Mouse (Mus musculus) midbrain, embryonic 12.5 days (tissue): ENCODE measurements around the gene Ptch1. TPM values are rescaled to one million over a fixed set of nuclear protein-coding genes. Genes with fewer than 3 reads are reported as not detected.

Source experiments
- ATAC-seq: fragments of 200-750 bp; cut with Nextera tagmentation; 2 replicates; pipeline ENCODE4 v1.8.0; 2017; ENCODE audit warnings: low read depth, moderate TSS enrichment, moderate library complexity; ENCODE audit not compliant: low FRiP score
- H3K27ac ChIP-seq: fragments of 300-500 bp; sonication (generic); replicated peaks from 2 replicates; pipeline ENCODE4 v1.5.1; 2016; ENCODE audit warnings: mild to moderate bottlenecking
- H3K27me3 ChIP-seq: fragments of 300-500 bp; sonication (generic); 2 replicates; pipeline ENCODE4 v1.6.1; 2016; ENCODE audit warnings: mild to moderate bottlenecking
- H3K36me3 ChIP-seq: fragments of 300-500 bp; sonication (generic); 2 replicates; pipeline ENCODE4 v1.6.1; 2016
- H3K4me1 ChIP-seq: fragments of 300-500 bp; sonication (generic); 2 replicates; pipeline ENCODE4 v1.6.1; 2016
- H3K4me2 ChIP-seq: fragments of 300-500 bp; sonication (generic); replicated peaks from 2 replicates; pipeline ENCODE4 v1.6.1; 2016; ENCODE audit warnings: mild to moderate bottlenecking, moderate library complexity
- H3K4me3 ChIP-seq: fragments of 300-500 bp; sonication (generic); 2 replicates; pipeline ENCODE4 v1.5.1; 2016; ENCODE audit warnings: mild to moderate bottlenecking
- H3K9ac ChIP-seq: fragments of 300-500 bp; sonication (generic); replicated peaks from 2 replicates; pipeline ENCODE4 v1.6.1; 2016; ENCODE audit warnings: mild to moderate bottlenecking, moderate library complexity
- H3K9me3 ChIP-seq: fragments of 300-500 bp; sonication (generic); 2 replicates; pipeline ENCODE4 v1.6.1; 2016; ENCODE audit warnings: mild to moderate bottlenecking
- WGBS: fragments of 180-500 bp; shearing (Covaris S2); methylation state at CpG from one replicate; pipeline ENCODE4 v1.1.7; 2016; 5-methylcytosine and 5-hydroxymethylcytosine counted together
- polyA plus RNA-seq: library from polyadenylated mRNA; unstranded; fragments of >200 nt; fragmentation: Nextera tagmentation; extraction: Ambion mirVana; gene quantifications from 2 replicates; pipeline ENCODE4 v1.2.1, GENCODE M21; 2016

Ptch1 gene
- 18.6 and 24.5 TPM in 2 replicates for polyA plus RNA-seq

GRCm38 (mm10) chr13:63573256-63573835 is at the start of gene Ptch1:
Gene Ptch1, minus strand, starts transcription at chr13:63573598.
- peak within 1 kb of the TSS; percentile 86 for H3K4me2 ChIP-seq
- WGBS: 1% methylated on average over 41 of the region's 44 CpGs
- peaks cover 43% of the 10 kb centered on the region for H3K4me1 ChIP-seq
- no peaks in the 10 kb centered on the region for H3K9me3 ChIP-seq
- no peaks in the 10 kb centered on the region for H3K36me3 ChIP-seq
- peak within 1 kb of the TSS; percentile 92 for H3K27ac ChIP-seq
- peak within 1 kb of the TSS; percentile 72 for H3K4me3 ChIP-seq
- peaks cover 85% of the 10 kb centered on the region for H3K27me3 ChIP-seq
- H3K9ac ChIP-seq: peak within 1 kb of the TSS; percentile 79
- peak; percentile 66 for ATAC-seq

- Histone ChIP-seq H3K4me3 (no peak overlapping the region), H3K27me3 (peaks cover 76% of the 10 kb centered on the region), H3K4me2 (no peak overlapping the region), H3K27ac (no peak overlapping the region), H3K36me3 (no peaks in the 10 kb centered on the region), H3K9me3 (no peaks in the 10 kb centered on the region), H3K9ac (no peak overlapping the region), H3K4me1 (no peaks in the 10 kb centered on the region)
- 81% methylated on average over 3 of the region's 3 CpGs for WGBS
- no peak for ATAC-seq
These were observed 47.9 kb upstream of the Ptch1 start for GRCm38 (mm10) chr13:63621301-63621700.

- no peak overlapping the region for H3K4me2 ChIP-seq
- no peak overlapping the region for H3K27ac ChIP-seq
- H3K4me3 ChIP-seq: no peak overlapping the region
- H3K36me3 ChIP-seq: no peaks in the 10 kb centered on the region
- H3K9me3 ChIP-seq: no peaks in the 10 kb centered on the region
- H3K27me3 ChIP-seq: peaks cover 55% of the 10 kb centered on the region
- no peak for ATAC-seq
- H3K9ac ChIP-seq: no peak overlapping the region
- peaks cover 8% of the 10 kb centered on the region; the same call in 1 of the 2 replicates for H3K4me1 ChIP-seq
- 62% methylated on average over 2 of the region's 2 CpGs for WGBS
These were observed 39.8 kb upstream of the Ptch1 start for GRCm38 (mm10) chr13:63613201-63613600.

GRCm38 (mm10) chr13:63609734-63610133 is 36.3 kb upstream of the Ptch1 start:
- Histone ChIP-seq H3K27me3 (peaks cover 51% of the 10 kb centered on the region), H3K4me3 (no peak overlapping the region), H3K9me3 (no peaks in the 10 kb centered on the region), H3K36me3 (no peaks in the 10 kb centered on the region), H3K27ac (no peak overlapping the region), H3K9ac (no peak overlapping the region), H3K4me1 (peaks cover 8% of the 10 kb centered on the region; the same call in 1 of the 2 replicates), H3K4me2 (no peak overlapping the region)
- ATAC-seq: no peak
- WGBS: 46% methylated on average over 10 of the region's 10 CpGs

DNA sequence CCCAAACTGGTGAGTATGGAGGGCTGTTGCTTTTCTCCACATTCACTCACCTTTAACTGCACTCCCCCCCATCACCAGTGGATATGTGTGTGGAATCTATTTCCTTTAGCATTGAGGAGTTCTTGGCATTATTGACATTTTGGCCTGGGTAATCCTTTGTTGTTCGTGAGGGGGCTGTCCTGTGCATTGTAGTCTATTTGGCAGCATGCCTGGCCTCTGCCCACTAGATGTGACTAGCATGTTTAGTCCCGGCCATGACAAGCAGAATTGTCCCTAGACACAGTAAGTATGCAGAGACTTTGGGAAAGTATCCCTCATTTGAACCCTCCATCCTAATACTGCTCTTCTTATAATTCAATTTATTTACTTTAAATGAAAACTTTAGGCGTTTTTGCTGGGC is 24.2 kb upstream of the Ptch1 start:
- Histone ChIP-seq H3K36me3 (no peaks in the 10 kb centered on the region), H3K27ac (no peak overlapping the region)
- WGBS: 62% methylated on average over 3 of the region's 3 CpGs

GRCm38 (mm10) chr13:63595869-63596268 is 22.5 kb upstream of the Ptch1 start:
- Histone ChIP-seq H3K4me3 (no peak overlapping the region), H3K9me3 (no peaks in the 10 kb centered on the region), H3K27me3 (peaks cover 20% of the 10 kb centered on the region; the same call in 1 of the 2 replicates), H3K36me3 (no peaks in the 10 kb centered on the region), H3K27ac (no peak overlapping the region), H3K4me2 (no peak overlapping the region), H3K4me1 (peaks cover 15% of the 10 kb centered on the region; the same call in 1 of the 2 replicates), H3K9ac (no peak overlapping the region)
- 75% methylated on average over 7 of the region's 7 CpGs for WGBS
- no peak for ATAC-seq

More for the DNA sequence above, 24.2 kb upstream of the Ptch1 start:
- ATAC-seq: 0 out of 2 replicates have a peak, but pooled peaks have one; percentile 47
- Histone ChIP-seq H3K9me3 (no peaks in the 10 kb centered on the region), H3K4me1 (peaks cover 15% of the 10 kb centered on the region; the same call in 1 of the 2 replicates), H3K4me3 (no peak overlapping the region), H3K4me2 (no peak overlapping the region), H3K9ac (no peak overlapping the region), H3K27me3 (peaks cover 24% of the 10 kb centered on the region)

DNA sequence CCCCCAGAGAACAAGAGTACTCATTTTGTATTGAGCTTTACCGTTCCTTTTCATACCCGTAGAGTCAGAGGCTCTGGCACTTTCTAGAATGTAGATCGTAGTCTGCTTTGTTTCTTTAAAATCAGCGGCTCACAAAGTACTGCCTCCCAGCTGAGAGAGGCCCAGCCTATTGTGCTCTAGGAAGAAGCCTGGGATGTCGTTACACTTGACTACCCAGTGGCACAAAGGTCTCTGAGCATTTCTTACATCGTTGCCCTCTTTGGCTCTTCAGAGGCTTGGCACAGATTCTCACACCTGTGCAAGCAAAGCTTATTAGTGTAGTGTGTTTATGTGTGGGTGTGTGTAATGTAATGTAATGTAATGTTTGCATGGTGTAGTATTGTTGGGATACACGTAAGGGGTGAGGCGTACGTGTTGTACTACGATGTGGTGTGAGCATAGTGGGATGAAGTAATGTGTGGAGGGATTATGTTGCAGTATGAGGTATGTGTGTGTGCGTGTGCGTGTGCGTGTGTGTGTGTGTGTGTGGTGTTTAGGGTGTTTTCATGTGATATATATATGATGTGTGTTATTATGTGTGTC is 20.2 kb upstream of the Ptch1 start:
- no peak overlapping the region for H3K4me2 ChIP-seq
- H3K27me3 ChIP-seq: peaks cover 22% of the 10 kb centered on the region; the same call in 1 of the 2 replicates
- no peaks in the 10 kb centered on the region for H3K36me3 ChIP-seq
- no peak overlapping the region for H3K9ac ChIP-seq
- no peak overlapping the region for H3K4me3 ChIP-seq
- no peaks in the 10 kb centered on the region for H3K9me3 ChIP-seq
- no peak overlapping the region for H3K27ac ChIP-seq
- 47% methylated on average over 13 of the region's 13 CpGs for WGBS
- peaks cover 15% of the 10 kb centered on the region; the same call in 1 of the 2 replicates for H3K4me1 ChIP-seq
- ATAC-seq: no peak

DNA sequence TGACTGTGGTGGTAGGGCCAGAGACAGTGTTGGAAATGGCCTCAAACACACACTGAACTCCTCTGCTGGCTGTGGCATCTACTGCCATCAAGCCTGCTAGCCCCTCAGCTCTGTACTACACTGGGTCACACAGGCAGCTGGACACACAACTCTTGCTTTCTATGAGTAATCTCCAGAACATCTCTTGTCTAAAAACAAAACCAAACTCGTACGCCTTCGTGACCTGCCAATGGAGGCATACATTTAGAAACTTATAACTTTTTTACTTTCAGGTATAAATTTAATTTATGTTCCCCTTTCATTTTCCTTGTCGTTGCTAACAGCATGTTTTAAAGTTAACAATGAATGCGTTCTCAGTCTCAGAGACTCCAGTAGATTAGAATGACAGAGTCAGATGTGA is 19.4 kb upstream of the Ptch1 start:
- no peak for ATAC-seq
- WGBS: 82% methylated on average over 5 of the region's 5 CpGs

GRCm38 (mm10) chr13:63574601-63575000 is 1.2 kb upstream of the Ptch1 start:
- WGBS: 57% methylated on average over 4 of the region's 4 CpGs
- peaks cover 74% of the 10 kb centered on the region for H3K27me3 ChIP-seq
- ATAC-seq: no peak

More for the DNA sequence above, 19.4 kb upstream of the Ptch1 start:
- Histone ChIP-seq H3K27me3 (peaks cover 20% of the 10 kb centered on the region), H3K4me3 (no peak overlapping the region), H3K9me3 (no peaks in the 10 kb centered on the region), H3K4me1 (peaks cover 15% of the 10 kb centered on the region; the same call in 1 of the 2 replicates), H3K36me3 (no peaks in the 10 kb centered on the region), H3K4me2 (no peak overlapping the region), H3K9ac (no peak overlapping the region), H3K27ac (no peak overlapping the region)

DNA sequence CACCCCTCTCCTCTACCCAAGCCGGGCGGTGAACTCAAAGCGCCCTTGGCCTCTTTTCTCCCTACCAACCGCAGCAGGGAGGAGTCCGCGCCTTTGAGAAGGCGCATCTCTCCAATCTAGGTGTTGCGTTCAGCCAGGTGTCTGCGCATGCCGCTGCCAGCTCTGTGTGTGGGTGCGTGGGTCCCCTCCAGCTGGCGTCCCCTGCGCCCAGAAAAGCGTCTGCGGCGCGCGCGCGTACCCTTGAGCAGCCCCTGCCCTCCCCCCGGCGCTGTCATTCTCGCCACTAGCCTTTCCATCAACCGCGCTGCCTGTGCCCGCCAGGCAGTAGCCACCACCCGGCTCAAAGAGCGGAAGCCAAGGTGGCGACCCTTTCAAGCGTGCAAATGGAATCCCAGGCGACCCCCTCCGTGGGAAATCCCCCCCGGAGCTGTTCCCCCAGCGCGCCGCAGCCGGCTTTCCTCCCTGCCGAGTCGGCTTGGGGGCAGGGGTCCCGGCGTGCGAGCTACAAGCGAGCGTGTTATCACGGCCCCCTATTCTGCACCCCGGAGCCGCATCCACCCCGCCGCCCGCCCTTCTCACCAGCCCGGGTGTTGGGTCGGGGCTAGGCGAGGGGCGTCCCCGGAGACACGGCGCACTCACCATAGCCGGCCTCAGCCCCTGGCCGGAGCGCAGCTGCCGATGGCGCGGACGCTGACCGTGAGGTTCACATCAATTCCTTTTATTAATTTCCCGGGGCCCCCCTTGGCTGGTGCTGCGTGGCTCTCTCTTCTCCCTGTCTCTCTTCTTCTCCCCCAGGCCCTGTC is 744 bp downstream of the Ptch1 start:
- WGBS: under 1% methylated on average over 66 of the region's 67 CpGs
- peaks cover 85% of the 10 kb centered on the region for H3K27me3 ChIP-seq
- H3K4me3 ChIP-seq: peak overlapping the region; percentile 72
- peaks cover 45% of the 10 kb centered on the region for H3K4me1 ChIP-seq
- ATAC-seq: peak; percentile 59
- no peaks in the 10 kb centered on the region for H3K9me3 ChIP-seq
- peak overlapping the region; percentile 79 for H3K9ac ChIP-seq
- H3K4me2 ChIP-seq: peak overlapping the region; percentile 86
- H3K27ac ChIP-seq: peak overlapping the region; percentile 92
- no peaks in the 10 kb centered on the region for H3K36me3 ChIP-seq

More at GRCm38 (mm10) chr13:63574601-63575000, 1.2 kb upstream of the Ptch1 start:
- Histone ChIP-seq H3K27ac (no peak overlapping the region), H3K4me2 (no peak overlapping the region), H3K9me3 (no peaks in the 10 kb centered on the region), H3K4me1 (peaks cover 30% of the 10 kb centered on the region), H3K9ac (no peak overlapping the region), H3K4me3 (no peak overlapping the region), H3K36me3 (no peaks in the 10 kb centered on the region)

GRCm38 (mm10) chr13:63572111-63572452 is 1.3 kb downstream of the Ptch1 start:
- Histone ChIP-seq H3K9me3 (no peaks in the 10 kb centered on the region), H3K9ac (peak overlapping the region; percentile 79), H3K4me1 (peaks cover 45% of the 10 kb centered on the region), H3K36me3 (no peaks in the 10 kb centered on the region), H3K27ac (peak overlapping the region; percentile 92), H3K4me3 (peak overlapping the region; percentile 72), H3K27me3 (peaks cover 82% of the 10 kb centered on the region), H3K4me2 (peak overlapping the region; percentile 86)
- no peak for ATAC-seq
- WGBS: under 1% methylated on average over 12 of the region's 12 CpGs

- Histone ChIP-seq H3K36me3 (no peaks in the 10 kb centered on the region), H3K4me3 (peak overlapping the region; percentile 72), H3K27me3 (peaks cover 66% of the 10 kb centered on the region), H3K9ac (0 out of 2 replicates have a peak overlapping the region, but pooled peaks have one; percentile 21), H3K27ac (no peak overlapping the region), H3K4me1 (peaks cover 52% of the 10 kb centered on the region), H3K4me2 (peak overlapping the region; percentile 86), H3K9me3 (no peaks in the 10 kb centered on the region)
- ATAC-seq: no peak
These were observed 2.9 kb downstream of the Ptch1 start for GRCm38 (mm10) chr13:63570456-63570855.
